Mouse (Mus musculus): Measurements from ENCODE around the gene Poldip3. TPM values are rescaled to one million over a fixed set of nuclear protein-coding genes. Genes with fewer than 3 reads are reported as not detected.
A peak's percentile ranks its signal among the peaks of the same experiment; 100 is the strongest.
"Not testable (repeated sequence)": the region's sequence is repeated elsewhere in the genome, so short reads cannot be mapped to it uniquely, and the experiment has no call there.

Poldip3 gene
- total RNA-seq, 2 experiments from 2014 or later: 33.8 to 43.3 TPM

DNA sequence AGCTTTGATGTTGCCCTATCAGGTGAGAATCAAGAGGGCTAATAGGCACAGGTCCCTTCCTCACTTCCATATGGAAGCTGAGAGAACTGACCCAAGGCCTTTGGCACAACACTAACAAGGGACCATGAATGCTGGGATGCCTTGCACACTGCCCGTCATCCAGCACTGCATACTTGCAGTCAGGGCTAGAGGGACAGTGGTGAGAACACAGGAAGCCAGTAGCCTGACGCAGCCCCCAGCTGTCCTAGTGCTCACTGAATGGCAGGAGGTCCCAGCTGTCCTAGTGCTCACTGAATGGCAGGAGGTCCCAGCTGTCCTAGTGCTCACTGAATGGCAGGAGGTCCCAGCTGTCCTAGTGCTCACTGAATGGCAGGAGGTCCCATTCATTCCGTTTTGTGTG lies 22.1 kb downstream of the Poldip3 start:
- DNase-seq: not testable (repeated sequence)

DNA sequence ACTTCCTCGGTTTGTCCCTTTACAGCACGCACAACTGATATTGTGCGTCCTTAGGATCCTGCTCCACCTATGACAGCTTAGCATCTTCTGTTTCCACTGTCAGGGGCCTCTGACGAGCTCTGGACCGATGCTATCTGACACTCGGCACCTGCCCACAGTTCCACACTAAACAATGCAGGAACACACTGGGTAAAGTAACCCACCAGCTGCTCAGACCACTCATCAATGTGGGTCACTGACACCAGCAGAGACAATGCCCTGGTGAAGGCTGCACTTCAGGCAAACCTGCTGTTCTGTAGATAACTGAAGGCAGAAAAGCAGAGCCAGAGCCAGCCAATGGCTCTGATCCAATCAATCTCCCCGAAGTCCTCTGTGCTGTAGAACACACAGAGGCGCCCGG lies 22.6 kb downstream of the Poldip3 start:
- DNase-seq: no peak

DNA sequence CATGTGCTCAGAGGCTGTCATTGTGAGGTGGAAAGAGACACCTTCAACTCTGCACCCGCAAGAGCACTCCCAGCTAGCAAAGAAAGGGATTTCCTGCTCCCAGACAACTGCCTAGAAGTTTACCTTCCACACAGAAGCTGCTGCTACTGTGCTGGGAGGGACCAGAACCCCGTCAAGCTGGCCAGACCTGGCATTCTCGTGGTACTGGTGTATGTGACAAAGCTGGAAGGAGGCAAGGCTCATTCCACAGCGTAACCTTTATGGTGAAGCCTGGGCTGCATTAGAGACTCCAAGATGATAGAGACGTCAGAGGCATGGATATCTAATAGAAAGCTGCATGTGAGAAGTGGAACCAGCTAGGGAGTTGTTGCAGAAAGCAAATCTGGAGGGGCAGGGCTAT lies 24.6 kb downstream of the Poldip3 start:
- no peak for DNase-seq

GRCm38 (mm10) chr15:83122566-83123145 lies 26.5 kb downstream of the Poldip3 start, which contains the start of gene Rrp7a:
Gene Rrp7a (minus strand): TSS chr15:83122801.
- peak; percentile 94 for DNase-seq

- DNase-seq: no peak
Measured at GRCm38 (mm10) chr15:83121709-83122565, 27.2 kb downstream of the Poldip3 start.

DNA sequence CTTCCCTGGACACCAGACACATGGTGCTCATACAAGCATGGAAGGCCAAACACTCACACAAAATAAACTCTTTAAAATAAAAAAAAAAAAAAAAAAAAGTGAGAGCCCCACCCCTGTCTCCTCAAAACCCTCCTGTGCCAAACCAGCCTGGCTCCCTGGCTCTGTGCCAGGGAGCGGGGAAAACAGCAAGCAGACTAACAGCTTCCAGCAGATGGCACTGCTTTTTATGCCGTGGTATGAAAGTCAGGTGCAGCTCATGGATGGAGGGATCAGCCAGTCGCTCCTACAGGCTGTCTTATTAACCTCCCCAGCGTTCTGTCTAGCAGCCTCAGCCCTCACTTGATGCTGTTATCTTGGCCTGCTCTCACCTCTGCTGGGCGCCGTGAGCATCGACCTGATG lies 30.8 kb downstream of the Poldip3 start:
- DNase-seq: no peak

DNA sequence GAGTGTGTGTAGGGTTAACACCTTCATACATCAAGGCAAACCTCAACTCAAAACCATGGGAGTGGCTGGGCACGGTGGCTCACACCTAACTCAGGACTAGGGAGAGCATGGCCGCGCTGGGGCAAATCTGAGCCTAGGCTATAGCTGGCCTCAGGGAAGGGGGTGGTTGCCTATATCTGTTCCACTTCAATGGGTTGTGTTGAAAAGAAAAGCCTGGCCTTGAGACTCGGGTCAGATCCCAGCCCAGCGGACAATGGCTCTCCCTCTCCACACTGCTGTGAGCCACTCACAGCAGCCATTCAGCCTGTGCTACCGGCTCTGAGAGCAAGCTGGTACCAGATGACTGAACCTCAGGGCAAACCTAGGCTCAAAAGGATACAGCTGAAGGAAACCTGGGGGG lies 34.1 kb downstream of the Poldip3 start:
- no peak for DNase-seq

DNA sequence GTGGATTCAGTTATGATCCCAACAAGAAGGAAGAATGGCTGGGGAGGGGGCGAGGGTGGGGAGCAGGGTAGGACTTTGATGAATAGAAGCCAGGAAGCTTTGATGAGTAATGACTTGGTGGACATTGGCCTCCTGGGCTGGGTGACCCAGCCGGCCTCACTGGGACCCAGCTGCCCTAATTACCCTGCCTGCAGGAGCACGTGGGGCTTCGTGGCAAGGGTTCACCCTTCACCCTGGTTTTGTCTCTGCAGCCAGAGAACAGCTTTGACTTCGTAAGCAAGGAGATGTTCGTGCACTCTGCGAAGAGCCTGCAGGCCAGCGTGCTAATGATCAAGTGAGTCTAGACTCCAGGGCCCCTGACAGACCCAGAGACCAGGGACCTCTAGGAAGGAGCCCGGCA lies 35.1 kb downstream of the Poldip3 start:
- DNase-seq: no peak

GRCm38 (mm10) chr15:83112898-83113297 lies 36.3 kb downstream of the Poldip3 start:
- peak; percentile 84 for DNase-seq

DNA sequence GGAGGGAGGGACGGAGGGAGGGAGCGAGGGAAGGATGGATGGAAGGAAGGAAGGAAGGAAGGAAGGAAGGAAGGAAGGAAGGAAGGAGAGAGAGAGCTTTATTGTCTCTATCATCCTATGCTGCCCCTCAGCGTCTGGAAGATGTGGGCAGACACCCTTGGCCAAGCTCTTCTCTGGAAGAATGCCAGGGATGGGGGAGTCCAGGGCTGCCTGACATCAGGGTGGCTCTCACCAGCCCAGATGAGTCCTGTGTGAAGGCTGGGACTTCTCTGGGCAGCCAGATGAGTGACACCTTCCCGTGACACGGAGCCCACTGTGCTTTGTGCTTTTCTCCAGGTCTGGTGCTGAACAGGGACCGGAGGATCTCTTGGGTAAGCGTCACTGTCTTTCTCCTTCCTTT lies 37.3 kb downstream of the Poldip3 start:
- no peak for DNase-seq

DNA sequence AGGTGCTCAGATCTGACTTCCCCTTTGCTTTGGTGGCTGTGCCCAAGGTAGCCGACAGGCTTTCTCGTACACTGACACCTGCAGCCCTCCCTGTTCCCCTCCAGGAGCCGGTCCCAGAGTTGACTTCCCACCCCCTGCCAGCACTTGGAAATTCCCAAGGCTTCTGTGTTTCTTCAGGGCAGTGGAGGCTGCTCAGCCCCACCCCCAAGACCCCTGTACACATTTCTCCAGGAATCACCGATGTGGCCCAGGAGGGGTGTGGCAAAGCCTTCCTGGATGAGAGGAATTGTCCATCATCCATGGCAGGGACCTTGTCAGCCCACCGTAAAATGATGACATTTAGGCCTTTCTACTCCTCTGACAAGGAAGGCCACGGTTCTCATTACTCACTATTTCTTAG lies 37.9 kb downstream of the Poldip3 start:
- DNase-seq: no peak

GRCm38 (mm10) chr15:83107814-83108213 lies 41.4 kb downstream of the Poldip3 start:
- DNase-seq: no peak

DNA sequence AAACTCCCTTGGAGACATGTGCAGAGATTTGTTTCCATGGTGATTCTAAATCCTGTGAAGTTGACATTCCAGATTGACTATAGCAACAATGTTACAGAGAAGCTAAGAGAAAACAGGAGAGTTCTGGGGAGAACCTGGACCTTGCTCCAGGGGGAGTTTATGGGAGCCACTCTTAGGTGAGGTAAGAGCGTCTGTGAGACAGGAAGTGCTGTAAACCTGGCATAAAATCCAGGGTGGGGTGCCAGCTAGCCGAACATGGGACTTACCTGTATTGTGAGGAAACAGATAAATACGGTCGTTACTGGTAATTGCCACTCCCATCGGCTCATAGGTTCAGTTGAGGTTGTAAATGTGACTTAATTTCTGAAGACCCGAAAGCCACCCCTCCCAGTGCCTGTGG lies 42.8 kb downstream of the Poldip3 start:
- DNase-seq: no peak

- DNase-seq: no peak
Measured at GRCm38 (mm10) chr15:83103111-83103510, 46.1 kb downstream of the Poldip3 start.

DNA sequence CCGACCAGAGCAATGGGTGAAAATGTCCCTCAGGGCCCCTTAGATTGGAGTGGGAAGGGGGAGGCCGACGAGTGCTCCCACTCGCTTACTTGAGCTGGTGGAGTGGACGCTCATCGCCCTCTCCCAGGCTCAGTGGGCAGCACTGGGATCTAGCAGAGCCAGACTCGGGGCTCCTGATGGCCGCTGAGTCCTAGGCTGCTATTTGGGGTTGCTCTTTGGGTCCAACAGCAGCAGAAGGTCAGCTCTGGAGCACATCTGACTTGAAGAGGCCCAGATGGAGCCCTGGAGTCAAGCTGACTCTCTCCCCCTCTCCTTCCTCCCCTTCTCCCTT lies 48.9 kb downstream of the Poldip3 start:
- no peak for DNase-seq

DNA sequence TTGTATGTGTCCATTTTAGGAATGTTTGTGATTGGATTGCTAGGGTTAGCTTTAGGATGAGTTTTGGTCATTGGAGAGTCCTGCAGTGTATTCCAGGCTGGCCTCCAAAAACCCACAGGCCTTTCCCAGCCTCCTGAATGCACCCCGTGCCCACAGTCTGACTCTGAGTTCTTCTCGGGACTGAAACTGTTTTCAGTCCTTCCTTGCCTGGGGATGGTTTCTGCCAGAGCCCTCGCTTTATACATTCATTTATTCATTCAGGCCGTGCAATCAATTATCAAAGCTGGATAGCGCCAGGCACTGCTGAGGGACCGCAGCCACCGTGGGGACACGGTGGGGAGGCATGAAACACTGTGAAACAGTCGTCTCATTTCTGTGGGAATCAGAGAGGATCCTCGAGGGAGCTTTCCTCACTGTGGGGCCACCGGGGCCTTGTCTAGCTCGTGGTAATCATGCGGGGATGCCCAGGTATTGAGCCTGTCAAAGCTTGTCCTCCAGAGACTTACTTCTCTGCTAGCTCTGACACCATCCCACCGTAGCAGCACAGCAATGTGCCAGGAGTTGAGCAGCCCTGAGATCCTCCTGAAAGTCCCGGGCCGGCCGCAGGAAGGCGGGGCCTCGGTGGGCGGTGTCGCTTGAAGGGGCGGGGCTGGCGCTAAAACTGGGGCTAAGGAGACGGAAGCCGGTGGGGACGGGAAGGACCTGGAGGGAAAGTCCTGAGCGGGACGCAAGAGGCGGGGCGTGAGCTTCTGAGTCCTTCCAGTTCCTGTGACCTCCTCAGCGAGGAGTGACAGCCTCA lies 49.5 kb downstream of the Poldip3 start:
- peak; percentile 91 for DNase-seq

DNA sequence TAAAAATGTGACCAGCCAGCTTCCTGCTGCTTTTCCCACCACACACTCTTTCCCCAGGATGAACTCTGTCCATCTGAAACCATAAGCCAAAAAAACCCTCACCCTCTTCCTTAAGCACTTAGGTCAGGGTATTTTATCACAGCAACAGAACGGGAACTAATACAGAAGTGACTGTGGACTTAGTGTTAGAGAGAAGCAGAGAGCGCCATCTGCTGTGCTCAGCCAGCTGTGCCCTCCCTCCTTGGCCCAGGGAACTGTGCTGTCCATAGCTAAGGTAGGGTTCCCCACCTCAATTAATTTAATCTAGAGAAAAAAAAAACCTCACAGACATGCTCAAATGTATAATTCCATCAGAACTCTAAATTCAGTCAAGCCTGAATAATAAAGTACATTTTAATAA lies 53.2 kb downstream of the Poldip3 start:
- DNase-seq: no peak

DNA sequence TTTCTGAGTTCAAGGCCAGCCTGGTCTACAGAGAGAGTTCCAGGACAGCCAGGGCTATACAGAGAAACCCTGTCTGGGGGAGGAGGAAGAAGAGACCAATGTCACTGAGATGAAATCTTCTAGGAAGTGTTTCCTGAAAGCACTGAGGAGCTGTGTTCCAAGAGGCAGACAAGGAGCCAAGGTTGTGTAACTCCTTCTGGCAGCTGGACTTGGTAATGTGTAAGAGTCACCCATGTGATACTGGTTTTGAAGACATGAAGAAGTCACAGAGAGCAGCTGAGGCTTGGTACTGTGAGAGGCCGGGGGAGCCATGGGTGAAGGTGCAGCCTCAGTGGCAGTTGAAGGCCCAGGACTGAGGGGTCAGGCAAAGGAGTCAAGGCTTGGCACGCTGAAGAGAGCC lies 55.5 kb downstream of the Poldip3 start:
- no peak for DNase-seq

GRCm38 (mm10) chr15:83090874-83091273 lies 58.3 kb downstream of the Poldip3 start:
- no peak for DNase-seq

DNA sequence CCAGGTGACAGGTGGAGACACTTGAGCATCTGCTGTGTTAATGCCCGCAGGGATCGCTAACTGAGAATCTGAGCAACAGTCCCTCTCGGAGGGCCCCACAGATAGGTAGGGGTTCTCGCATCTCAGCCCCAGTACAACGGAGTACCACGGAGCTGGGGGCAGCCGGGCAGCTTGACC lies 59.9 kb downstream of the Poldip3 start, which contains the start of gene Serhl:
Gene Serhl (plus strand): TSS at position 78 of the 177 bp plus-strand sequence.
- DNase-seq: no peak

DNA sequence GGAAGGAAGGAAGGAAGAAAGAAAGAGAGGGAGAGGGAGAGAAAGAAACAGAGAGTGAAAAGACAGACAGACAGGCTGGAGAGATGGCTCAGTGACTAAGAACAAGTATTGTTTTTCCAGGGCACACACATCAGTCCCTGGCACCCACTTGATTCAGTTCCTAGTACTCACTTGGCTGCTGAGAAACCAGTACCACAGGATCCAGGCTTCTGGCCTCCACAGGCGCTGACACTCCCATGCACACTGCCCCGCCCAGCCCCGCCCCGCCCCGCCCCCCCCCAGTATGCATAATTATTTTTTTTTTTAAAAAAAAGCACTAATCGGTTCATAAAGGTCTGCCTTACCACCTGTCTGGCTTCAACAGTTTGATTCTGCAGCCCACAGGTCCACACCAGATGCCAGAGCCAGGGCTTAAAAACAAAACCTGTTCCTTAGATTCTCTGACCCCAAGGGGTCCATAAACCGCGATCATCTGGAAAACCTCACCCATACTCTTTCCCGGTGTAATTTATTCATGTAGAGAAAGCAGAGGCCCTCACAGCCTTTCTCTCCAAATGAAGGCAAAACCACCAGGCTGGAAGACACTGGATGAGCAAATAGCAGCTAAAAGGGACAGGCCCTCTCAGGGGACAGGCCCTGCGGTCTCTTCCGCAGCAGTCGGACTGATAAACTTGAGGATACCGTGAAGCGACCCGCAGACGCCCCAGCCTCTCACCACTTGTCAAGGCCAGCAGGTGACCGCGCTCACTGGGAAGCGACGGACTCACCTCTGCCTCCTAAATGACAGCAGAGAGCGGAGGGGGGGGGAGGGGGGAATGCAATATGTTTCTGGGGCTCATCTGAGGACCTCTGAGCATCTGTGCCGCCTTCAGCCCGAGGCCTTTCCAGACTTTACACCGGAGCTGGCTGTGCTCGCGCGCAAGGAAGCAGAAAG lies 60.4 kb downstream of the Poldip3 start:
- DNase-seq: no peak

- no peak for DNase-seq
Measured at GRCm38 (mm10) chr15:83086636-83087328, 62.4 kb downstream of the Poldip3 start.
